Mouse (Mus musculus) liver, embryonic 14.5 days (tissue): ENCODE data around the gene Gm10197. TPM values are rescaled to one million over a fixed set of nuclear protein-coding genes. Genes with fewer than 3 reads are reported as not detected.

Experiments
- ATAC-seq: fragments of 200-750 bp; cut with Nextera tagmentation; 2 replicates; pipeline ENCODE4 v1.8.0; 2017; ENCODE audit warnings: moderate number of reproducible peaks, mild to moderate bottlenecking, moderate library complexity; ENCODE audit not compliant: insufficient read depth
- DNase-seq, 3 experiments: peaks; one replicate each; pipeline ENCODE4 v3.0.0-alpha.2; 2012 to 2013; ENCODE audit warnings: low read depth in 3 of 3, low spot score in 3 of 3
- H3K27ac ChIP-seq: fragments of 300-500 bp; sonication (generic); 2 replicates; pipeline ENCODE4 v1.5.1; 2014; ENCODE audit warnings: moderate library complexity, mild to moderate bottlenecking, control low read depth, inconsistent platforms
- H3K27me3 ChIP-seq: fragments of 300-500 bp; sonication (generic); 2 replicates; pipeline ENCODE4 v1.6.1; 2014; ENCODE audit warnings: mild to moderate bottlenecking, low read length, moderate library complexity; ENCODE audit not compliant: control insufficient read depth, insufficient read depth
- H3K36me3 ChIP-seq: fragments of 300-500 bp; sonication (generic); replicated peaks from 2 replicates; pipeline ENCODE4 v1.6.1; 2014; ENCODE audit warnings: low read depth; ENCODE audit not compliant: control insufficient read depth, insufficient read depth
- H3K4me1 ChIP-seq, 2 experiments: fragments of 200-500 bp in 1 of 2; fragments of 300-500 bp in 1 of 2; sonication (generic) in 1 of 2; replicated peaks; 2 replicates each; pipeline ENCODE4 v1.6.1; 2012 to 2014; ENCODE audit warnings: antibody characterized with exemption in 1 of 2, inconsistent platforms in 1 of 2, low read length in 1 of 2; ENCODE audit not compliant: control insufficient read depth in 2 of 2, insufficient read depth in 2 of 2
- H3K4me2 ChIP-seq: fragments of 300-500 bp; sonication (generic); 2 replicates; pipeline ENCODE4 v1.6.1; 2014; ENCODE audit warnings: low read depth, mild to moderate bottlenecking, control low read depth, moderate library complexity
- H3K4me3 ChIP-seq, 2 experiments: fragments of 200-500 bp in 1 of 2; fragments of 300-500 bp in 1 of 2; sonication (generic) in 1 of 2; 2 replicates each; pipeline ENCODE4 v1.5.1; 2012 to 2014; ENCODE audit warnings: low read depth in 2 of 2, low read length in 2 of 2, mild to moderate bottlenecking in 2 of 2, control low read depth in 1 of 2, inconsistent platforms in 1 of 2, moderate library complexity in 1 of 2; ENCODE audit not compliant: insufficient read depth in 1 of 2
- H3K9ac ChIP-seq: fragments of 300-500 bp; sonication (generic); replicated peaks from 2 replicates; pipeline ENCODE4 v1.6.1; 2014; ENCODE audit warnings: mild to moderate bottlenecking, control low read depth, moderate library complexity
- H3K9me3 ChIP-seq: fragments of 300-500 bp; sonication (generic); 2 replicates; pipeline ENCODE4 v1.6.1; 2016; ENCODE audit warnings: low read length, mixed read lengths; ENCODE audit not compliant: control insufficient read depth
- CTCF ChIP-seq: IDR thresholded peaks from 2 replicates; pipeline ENCODE4 v1.5.1; 2016; ENCODE audit warnings: antibody characterized with exemption, low read depth, control low read depth
- EP300 ChIP-seq: IDR thresholded peaks from 2 replicates; pipeline ENCODE4 v1.6.1; 2016; ENCODE audit warnings: antibody characterized with exemption, low read depth
- WGBS: fragments of 180-500 bp; shearing (Covaris S2); extraction: QIAGEN DNeasy Blood & Tissue Kit; methylation state at CpG from one replicate; pipeline ENCODE4 v1.1.7; 2014; ENCODE audit not compliant: insufficient replicate concordance; 5-methylcytosine and 5-hydroxymethylcytosine counted together
- polyA plus RNA-seq, 2 experiments: library from polyadenylated mRNA; depleted of rRNA in 1 of 2; stranded (reverse) in 1 of 2; unstranded in 1 of 2; fragments of >200 nt; fragmentation: Nextera tagmentation in 1 of 2; extraction: Ambion mirVana in 1 of 2; gene quantifications; 2 replicates each; pipeline versions ENCODE4 v1.2.1 to v1.2.3; 2012 to 2014

Gene Gm10197
- polyA plus RNA-seq, 2 experiments = not detected

GRCm38 (mm10) chr19:53413617-53414380 lies 42.2 kb upstream of the Gm10197 start:
- H3K4me3 ChIP-seq = no peak overlapping the region
- no peak overlapping the region for H3K27ac ChIP-seq
- H3K4me1 ChIP-seq = peaks cover 7 to 14% of the 10 kb centered on the region in 2 experiments; a peak in 3 of 4 replicates
- no peaks in the 10 kb centered on the region for H3K36me3 ChIP-seq
- 71% methylated on average over 15 of the region's 15 CpGs for WGBS
- H3K9ac ChIP-seq = no peak overlapping the region
- TF ChIP-seq EP300 (no peak), CTCF (no peak)
- ATAC-seq (no peak), DNase-seq (no peak)
- H3K27me3 ChIP-seq = no peaks in the 10 kb centered on the region
- H3K9me3 ChIP-seq = no peaks in the 10 kb centered on the region
- H3K4me2 ChIP-seq = no peak overlapping the region

DNA sequence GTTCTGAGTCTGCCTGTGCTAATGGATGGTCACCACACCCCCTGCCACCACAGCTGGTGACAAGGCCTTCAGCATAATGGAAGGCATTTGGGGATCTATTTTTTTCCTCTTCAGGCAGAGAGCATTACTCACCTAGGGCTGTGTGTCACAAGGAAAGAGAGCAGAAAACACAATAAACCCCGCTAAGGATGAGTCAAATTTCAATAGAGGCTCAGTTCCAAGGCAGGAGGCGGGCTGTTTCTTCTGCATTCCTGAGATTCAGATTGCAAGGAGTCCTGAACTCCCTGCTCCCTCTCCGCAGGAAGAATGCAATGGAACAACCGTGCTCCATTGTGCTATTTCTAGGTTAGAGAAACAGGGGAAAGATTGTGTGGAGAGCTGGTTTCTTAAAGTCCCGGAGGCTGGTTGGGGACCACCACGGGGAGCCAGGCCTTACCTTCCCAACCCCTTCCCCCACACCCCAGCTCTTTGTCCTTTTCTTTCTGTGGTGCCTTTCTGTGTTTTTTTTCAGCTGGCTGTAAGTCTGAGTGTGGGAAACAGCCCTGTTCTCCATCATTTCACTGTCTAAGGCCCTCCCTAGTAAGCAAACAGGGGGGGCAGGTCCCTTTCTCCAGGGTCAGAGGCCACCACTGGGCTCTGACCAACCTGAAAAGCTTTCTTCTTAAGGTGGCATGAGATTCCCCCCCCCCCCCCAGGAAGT lies 40.7 kb upstream of the Gm10197 start:
- Histone ChIP-seq H3K27ac (no peak overlapping the region), H3K4me3 (no peak overlapping the region), H3K27me3 (no peaks in the 10 kb centered on the region), H3K9me3 (no peaks in the 10 kb centered on the region), H3K4me2 (no peak overlapping the region), H3K9ac (no peak overlapping the region), H3K36me3 (no peaks in the 10 kb centered on the region), H3K4me1 (peaks cover 7 to 14% of the 10 kb centered on the region in 2 experiments; a peak in 3 of 4 replicates)
- TF ChIP-seq EP300 (no peak), CTCF (no peak)
- DNase-seq = no peak
- no peak for ATAC-seq
- 53% methylated on average over 6 of the region's 6 CpGs for WGBS

DNA sequence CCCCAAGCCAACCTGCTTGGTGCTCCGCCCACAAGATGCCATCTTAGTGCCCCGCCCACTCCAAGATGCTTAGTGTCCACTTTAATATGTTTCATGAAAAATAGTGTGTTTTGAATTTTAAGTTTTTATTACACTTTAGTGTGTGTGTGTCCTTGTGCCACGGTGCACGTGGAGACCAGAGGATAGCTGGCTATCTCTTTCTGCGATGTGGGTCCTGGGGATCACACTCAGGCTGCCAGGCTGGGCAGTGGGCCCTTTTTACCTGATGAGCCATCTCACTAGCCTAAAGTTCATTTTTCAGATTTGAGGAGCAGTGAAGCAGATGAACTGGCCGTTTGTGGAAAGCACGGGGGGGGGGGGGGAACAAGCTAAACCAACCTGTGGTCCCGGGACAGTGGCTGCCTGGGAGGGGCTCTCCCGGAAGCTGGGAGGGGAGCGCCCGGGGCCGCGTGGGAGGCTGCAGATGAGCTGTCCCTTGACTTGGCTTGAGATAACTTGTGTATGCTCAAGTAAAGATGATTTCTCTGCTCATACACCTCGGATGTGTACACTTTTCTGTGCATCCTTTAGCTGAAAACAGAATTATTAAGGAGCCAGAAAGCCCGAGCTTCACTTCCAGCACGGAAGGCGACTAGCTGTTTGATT lies 38.2 kb upstream of the Gm10197 start:
- no peak for ATAC-seq
- TF ChIP-seq CTCF (no peak), EP300 (no peak)
- 47% methylated on average over 17 of the region's 17 CpGs for WGBS
- Histone ChIP-seq H3K4me3 (no peak overlapping the region), H3K4me1 (peaks cover 5 to 10% of the 10 kb centered on the region in 2 experiments; a peak in 3 of 4 replicates), H3K4me2 (no peak overlapping the region), H3K9ac (no peak overlapping the region), H3K27ac (no peak overlapping the region), H3K9me3 (no peaks in the 10 kb centered on the region), H3K36me3 (no peaks in the 10 kb centered on the region), H3K27me3 (no peaks in the 10 kb centered on the region)
- no peak for DNase-seq

GRCm38 (mm10) chr19:53408398-53408797 lies 36.8 kb upstream of the Gm10197 start:
- 65% methylated on average over 8 of the region's 8 CpGs for WGBS
- H3K36me3 ChIP-seq = no peaks in the 10 kb centered on the region
- TF ChIP-seq EP300 (no peak), CTCF (no peak)
- ATAC-seq (no peak), DNase-seq (no peak)
- H3K9me3 ChIP-seq = no peaks in the 10 kb centered on the region
- H3K27ac ChIP-seq = no peak overlapping the region
- H3K4me3 ChIP-seq = no peak overlapping the region
- peaks cover 0 to 3% of the 10 kb centered on the region in 2 experiments; a peak in 1 of 4 replicates for H3K4me1 ChIP-seq
- no peaks in the 10 kb centered on the region for H3K27me3 ChIP-seq
- H3K4me2 ChIP-seq = no peak overlapping the region
- no peak overlapping the region for H3K9ac ChIP-seq

GRCm38 (mm10) chr19:53407350-53407749 lies 35.8 kb upstream of the Gm10197 start:
- H3K27me3 ChIP-seq = no peaks in the 10 kb centered on the region
- 20% methylated on average over 2 of the region's 2 CpGs for WGBS
- no peaks in the 10 kb centered on the region for H3K36me3 ChIP-seq
- DNase-seq = no peak
- H3K9me3 ChIP-seq = no peaks in the 10 kb centered on the region
- H3K9ac ChIP-seq = no peak overlapping the region
- TF ChIP-seq EP300 (no peak), CTCF (no peak)
- H3K4me3 ChIP-seq = no peak overlapping the region
- H3K4me1 ChIP-seq = peaks cover 0 to 3% of the 10 kb centered on the region in 2 experiments; a peak in 1 of 4 replicates
- H3K27ac ChIP-seq = no peak overlapping the region
- no peak for ATAC-seq
- no peak overlapping the region for H3K4me2 ChIP-seq
